Mouse (Mus musculus) intestine, postnatal 0 days (tissue): Measurements from ENCODE around the gene Pcdh9. TPM values are rescaled to one million over a fixed set of nuclear protein-coding genes. Genes with fewer than 3 reads are reported as not detected.

Experiments
- ATAC-seq: fragments of 200-750 bp; cut with Nextera tagmentation; 2 replicates; pipeline ENCODE4 v1.8.0; 2017; ENCODE audit warnings: mild to moderate bottlenecking, moderate TSS enrichment, moderate library complexity
- H3K27ac ChIP-seq: fragments of 300-500 bp; sonication (generic); 2 replicates; pipeline ENCODE4 v1.5.1; 2014; ENCODE audit warnings: mild to moderate bottlenecking, low read depth, low read length, moderate library complexity
- H3K27me3 ChIP-seq: fragments of 300-500 bp; sonication (generic); replicated peaks from 2 replicates; pipeline ENCODE4 v1.6.1; 2014; ENCODE audit warnings: low read length, mixed read lengths; ENCODE audit not compliant: control insufficient read depth, insufficient read depth
- H3K36me3 ChIP-seq: fragments of 300-500 bp; sonication (generic); 2 replicates; pipeline ENCODE4 v1.6.1; 2014; ENCODE audit warnings: mild to moderate bottlenecking, moderate library complexity; ENCODE audit not compliant: control insufficient read depth, insufficient read depth
- H3K4me1 ChIP-seq: fragments of 300-500 bp; sonication (generic); replicated peaks from 2 replicates; pipeline ENCODE4 v1.6.1; 2014; ENCODE audit warnings: antibody characterized with exemption, low read length, mixed read lengths; ENCODE audit not compliant: control insufficient read depth, insufficient read depth
- H3K4me2 ChIP-seq: fragments of 300-500 bp; sonication (generic); replicated peaks from 2 replicates; pipeline ENCODE4 v1.6.1; 2014; ENCODE audit warnings: low read depth, mild to moderate bottlenecking, moderate library complexity
- H3K4me3 ChIP-seq: fragments of 300-500 bp; sonication (generic); 2 replicates; pipeline ENCODE4 v1.5.1; 2014; ENCODE audit warnings: low read depth, low read length
- H3K9ac ChIP-seq: fragments of 300-500 bp; sonication (generic); 2 replicates; pipeline ENCODE4 v1.6.1; 2014; ENCODE audit warnings: mild to moderate bottlenecking, low read depth, low read length
- H3K9me3 ChIP-seq: fragments of 300-500 bp; sonication (generic); 2 replicates; pipeline ENCODE4 v1.6.1; 2016; ENCODE audit warnings: mixed run types; ENCODE audit not compliant: control insufficient read depth
- CTCF ChIP-seq: sonication (generic); IDR thresholded peaks from 2 replicates; pipeline ENCODE4 v1.5.1; 2016; ENCODE audit warnings: low read depth, mild to moderate bottlenecking, control low read depth, antibody characterized with exemption, moderate library complexity
- WGBS: fragments of 180-500 bp; shearing (Covaris S2); extraction: QIAGEN DNeasy Blood & Tissue Kit; methylation state at CpG from one replicate; pipeline ENCODE4 v1.1.7; 2014; 5-methylcytosine and 5-hydroxymethylcytosine counted together
- polyA plus RNA-seq: library from polyadenylated mRNA; unstranded; fragments of >200 nt; fragmentation: Nextera tagmentation; extraction: Ambion mirVana; gene quantifications from 2 replicates; pipeline ENCODE4 v1.2.1, GENCODE M21; 2015

The Pcdh9 gene
- polyA plus RNA-seq, 1 experiment from 2014 or later = 3.6 TPM

DNA sequence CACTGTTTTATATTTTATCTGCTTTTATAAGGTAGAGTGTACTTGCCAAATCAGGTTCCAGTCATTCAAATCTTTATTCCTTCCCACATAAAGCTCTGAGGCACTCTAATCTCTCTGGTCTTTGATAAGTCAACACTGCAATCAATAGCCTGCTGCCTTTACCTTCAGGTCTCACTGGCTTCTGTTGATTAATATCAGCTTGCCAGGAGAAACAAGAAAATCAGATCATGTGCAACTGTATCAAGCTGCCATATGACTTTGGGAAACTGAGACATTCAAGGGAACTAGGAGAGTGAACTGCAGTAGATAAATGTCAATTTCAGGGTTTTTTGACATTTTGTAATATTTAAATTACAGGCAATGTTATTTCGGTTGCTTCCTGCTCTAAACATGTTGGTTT lies 189.6 kb downstream of the Pcdh9 start:
- H3K27ac ChIP-seq = no peak overlapping the region
- 72% methylated on average over 1 of the region's 1 CpGs for WGBS
- no peaks in the 10 kb centered on the region for H3K27me3 ChIP-seq
- no peak overlapping the region for H3K4me2 ChIP-seq
- no peaks in the 10 kb centered on the region for H3K9me3 ChIP-seq
- TF ChIP-seq CTCF = no peak
- no peak overlapping the region for H3K4me3 ChIP-seq
- H3K36me3 ChIP-seq = no peaks in the 10 kb centered on the region
- H3K4me1 ChIP-seq = no peaks in the 10 kb centered on the region
- no peak overlapping the region for H3K9ac ChIP-seq
- ATAC-seq = no peak

DNA sequence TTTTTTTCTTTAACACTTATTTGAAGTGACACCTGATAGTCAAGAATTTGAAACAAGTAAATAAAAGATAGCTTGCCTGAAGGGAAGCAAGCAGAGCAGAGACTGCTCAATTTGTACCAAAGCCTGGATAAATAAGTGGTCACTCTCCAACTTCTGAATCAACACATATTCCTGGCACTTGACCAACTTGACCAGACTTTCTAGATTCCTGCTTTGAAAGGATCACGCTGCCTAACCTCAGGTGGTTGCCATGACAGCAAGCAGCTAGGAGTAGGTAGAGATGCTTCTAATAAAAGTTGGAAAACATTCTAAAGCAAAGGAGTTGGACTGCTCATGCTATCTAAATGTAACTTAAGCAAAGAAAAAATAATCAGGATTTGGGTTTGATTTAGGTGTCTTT lies 205.8 kb downstream of the Pcdh9 start:
- H3K4me2 ChIP-seq = no peak overlapping the region
- no peak for TF ChIP-seq CTCF
- 32% methylated on average over 1 of the region's 1 CpGs for WGBS
- ATAC-seq = no peak
- no peaks in the 10 kb centered on the region for H3K9me3 ChIP-seq
- H3K4me1 ChIP-seq = no peaks in the 10 kb centered on the region
- H3K9ac ChIP-seq = no peak overlapping the region
- H3K27me3 ChIP-seq = no peaks in the 10 kb centered on the region
- no peak overlapping the region for H3K27ac ChIP-seq
- no peak overlapping the region for H3K4me3 ChIP-seq
- H3K36me3 ChIP-seq = no peaks in the 10 kb centered on the region

DNA sequence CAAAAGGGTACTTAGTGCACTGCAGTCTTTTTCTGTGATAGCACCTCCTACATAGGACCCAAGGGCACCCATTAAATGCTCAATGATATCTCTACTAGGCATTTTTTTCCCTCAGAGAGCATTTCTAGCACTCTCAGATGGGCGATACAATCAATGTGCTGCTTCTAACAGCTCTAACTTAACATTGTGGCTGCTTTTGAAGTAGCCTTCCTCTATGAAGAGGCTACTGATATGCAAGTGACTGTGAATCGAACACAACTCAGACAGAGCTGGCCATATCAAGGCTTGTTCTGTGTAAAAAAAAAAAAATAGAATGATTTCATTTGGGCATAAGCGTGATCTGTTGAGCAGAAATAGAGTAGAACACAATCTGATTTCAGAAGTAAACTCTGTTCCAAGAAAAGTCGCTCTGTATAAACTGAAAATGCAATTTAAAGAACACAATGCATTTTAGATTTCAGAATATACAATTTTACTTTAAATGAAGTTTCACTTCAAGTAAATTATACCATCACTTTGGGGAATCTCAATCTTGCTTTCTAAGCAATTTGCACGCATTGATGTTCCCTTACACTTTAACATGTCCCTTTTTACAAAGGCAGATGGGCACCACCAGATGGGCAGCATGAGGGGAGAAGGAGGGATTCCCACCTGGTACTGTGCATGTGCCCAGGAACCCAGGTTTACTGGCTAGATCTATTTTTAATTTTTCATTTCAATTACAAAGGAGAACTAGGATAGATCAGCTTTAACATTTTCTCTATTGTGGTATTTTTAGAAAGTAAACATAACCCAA lies 215.0 kb downstream of the Pcdh9 start:
- 86% methylated on average over 5 of the region's 5 CpGs for WGBS
- H3K27ac ChIP-seq = no peak overlapping the region
- no peak for ATAC-seq
- no peaks in the 10 kb centered on the region for H3K9me3 ChIP-seq
- no peak overlapping the region for H3K4me3 ChIP-seq
- no peak for TF ChIP-seq CTCF
- no peak overlapping the region for H3K4me2 ChIP-seq
- no peak overlapping the region for H3K9ac ChIP-seq
- H3K27me3 ChIP-seq = no peaks in the 10 kb centered on the region
- H3K4me1 ChIP-seq = no peaks in the 10 kb centered on the region
- H3K36me3 ChIP-seq = no peaks in the 10 kb centered on the region

DNA sequence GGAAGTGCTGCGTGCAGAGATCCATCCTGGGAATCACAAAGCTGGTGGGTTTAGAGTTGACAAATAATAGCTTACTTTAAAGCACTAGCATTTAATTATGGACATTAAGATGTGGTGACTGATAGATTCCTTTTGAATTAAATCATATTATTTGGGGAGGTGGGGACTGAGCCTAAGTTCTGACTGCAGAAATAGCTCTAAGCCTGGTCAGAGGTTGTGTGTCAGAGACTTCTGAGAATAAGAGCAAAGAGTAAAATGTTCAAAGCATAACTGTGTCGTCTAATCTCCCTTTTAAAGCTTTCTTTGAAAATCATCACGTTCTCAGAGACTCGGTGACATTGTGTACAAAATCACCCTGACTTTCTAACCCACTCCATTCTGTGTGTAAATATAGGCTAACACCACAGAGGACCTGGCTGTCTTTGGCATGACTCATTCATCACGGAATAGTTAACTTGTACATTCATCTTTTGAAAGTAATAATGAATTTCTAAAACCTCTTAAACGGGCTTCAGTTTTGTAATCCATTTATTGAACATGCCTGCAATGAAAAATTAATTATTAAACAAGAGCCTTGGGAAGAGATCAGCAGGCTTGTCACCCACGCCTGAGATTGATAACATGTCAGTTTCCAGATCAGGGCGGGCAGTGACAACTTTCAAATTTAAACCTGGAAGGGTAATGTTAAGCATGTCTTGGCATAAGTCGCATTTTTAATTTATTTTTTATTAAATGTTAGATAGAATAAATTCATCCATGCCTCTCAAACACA lies 236.3 kb downstream of the Pcdh9 start:
- Histone ChIP-seq H3K9ac (no peak overlapping the region), H3K4me3 (no peak overlapping the region), H3K4me1 (no peaks in the 10 kb centered on the region), H3K27me3 (no peaks in the 10 kb centered on the region), H3K36me3 (no peaks in the 10 kb centered on the region), H3K27ac (no peak overlapping the region), H3K9me3 (no peaks in the 10 kb centered on the region), H3K4me2 (no peak overlapping the region)
- TF ChIP-seq CTCF = no peak
- ATAC-seq = no peak
- WGBS = 36% methylated on average over 9 of the region's 9 CpGs

DNA sequence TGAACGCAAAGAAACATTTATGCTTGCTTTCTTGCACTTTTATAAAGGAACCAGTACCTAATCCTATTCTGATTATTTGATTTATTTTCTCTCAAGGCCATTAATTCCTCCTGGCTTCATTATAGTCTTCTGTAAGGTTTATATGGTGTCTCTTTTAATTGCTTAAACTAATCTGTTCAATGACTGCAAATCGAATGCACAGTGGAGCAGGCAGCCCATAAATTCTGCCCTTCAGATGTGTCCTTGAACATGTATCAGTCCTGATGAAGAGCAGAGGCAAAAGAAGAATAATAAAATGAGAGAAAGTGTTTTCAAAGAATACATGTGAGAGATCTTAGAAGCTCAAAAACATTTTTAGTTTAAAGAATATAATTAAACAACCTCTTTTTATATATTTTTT lies 263.2 kb downstream of the Pcdh9 start:
- H3K4me3 ChIP-seq = no peak overlapping the region
- H3K4me1 ChIP-seq = no peaks in the 10 kb centered on the region
- no peak overlapping the region for H3K9ac ChIP-seq
- TF ChIP-seq CTCF = no peak
- H3K36me3 ChIP-seq = no peaks in the 10 kb centered on the region
- ATAC-seq = no peak
- H3K27me3 ChIP-seq = no peaks in the 10 kb centered on the region
- H3K27ac ChIP-seq = no peak overlapping the region
- H3K4me2 ChIP-seq = no peak overlapping the region
- H3K9me3 ChIP-seq = no peaks in the 10 kb centered on the region
- WGBS = 83% methylated on average over 2 of the region's 2 CpGs

DNA sequence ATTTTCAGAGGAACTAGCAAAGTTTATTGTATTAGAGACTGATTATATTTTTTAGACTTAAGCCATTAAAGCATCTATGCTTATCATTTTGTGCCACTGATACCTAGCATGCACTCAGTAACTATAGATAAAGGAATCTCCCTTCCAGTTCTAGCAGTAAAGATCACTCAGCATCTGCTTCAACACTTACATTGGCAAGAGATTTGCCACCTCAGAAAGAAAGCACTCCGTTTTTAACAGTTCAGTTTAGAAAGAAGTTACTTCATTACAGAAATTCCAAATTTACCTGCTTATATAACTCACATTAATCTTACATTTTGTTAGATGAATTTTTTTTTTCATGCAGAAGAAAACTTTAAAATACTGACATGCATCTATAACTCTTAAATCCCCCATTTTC lies 266.3 kb downstream of the Pcdh9 start:
- Histone ChIP-seq H3K36me3 (no peaks in the 10 kb centered on the region), H3K4me2 (no peak overlapping the region), H3K9me3 (no peaks in the 10 kb centered on the region), H3K9ac (no peak overlapping the region), H3K27me3 (no peaks in the 10 kb centered on the region), H3K4me1 (no peaks in the 10 kb centered on the region), H3K4me3 (no peak overlapping the region), H3K27ac (no peak overlapping the region)
- no peak for ATAC-seq
- TF ChIP-seq CTCF = no peak
- WGBS = 81% methylated on average over 1 of the region's 1 CpGs
